Mouse (Mus musculus): Measurements from ENCODE around the gene Sorcs1. TPM values are rescaled to one million over a fixed set of nuclear protein-coding genes. Genes with fewer than 3 reads are reported as not detected.
A peak's percentile ranks its signal among the peaks of the same experiment; 100 is the strongest.

Gene Sorcs1
- polyA plus RNA-seq, 1 experiment: not detected

DNA sequence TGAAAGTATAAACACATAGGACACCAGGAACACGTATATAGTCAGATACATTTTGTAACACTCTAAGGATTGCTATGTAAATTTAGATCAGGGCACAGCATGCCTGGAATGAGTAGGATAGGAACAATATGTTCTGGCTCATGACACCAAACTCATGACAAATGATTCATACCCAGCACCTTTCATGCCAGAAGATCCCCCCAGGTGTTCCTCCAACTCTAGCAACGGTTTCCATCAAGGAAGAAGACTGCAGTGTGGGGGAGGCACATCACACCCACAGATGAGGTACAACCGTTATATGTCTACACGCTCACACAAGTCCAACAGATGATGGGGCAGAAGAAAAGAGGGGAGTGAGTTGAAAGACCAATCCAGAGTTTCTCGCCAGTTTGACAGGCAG, 3.5 kb downstream of the Sorcs1 start:
- Histone ChIP-seq H3K4me2 (ENCODE audit: low read depth) (no peak overlapping the region), H3K36me3 (ENCODE audit: control insufficient read depth, insufficient read depth) (no peaks in the 10 kb centered on the region), H3K4me3 (no peak overlapping the region), H3ac (ENCODE audit: control insufficient read depth, insufficient read length) (no peak overlapping the region), H3K27me3 (ENCODE audit: control insufficient read depth, insufficient read depth, insufficient read length) (no peaks in the 10 kb centered on the region), H3K79me2 (ENCODE audit: control insufficient read depth, insufficient read depth) (no peaks in the 10 kb centered on the region)
- TF ChIP-seq CEBPB (IDR thresholded peaks at IDR 0.05; ENCODE audit: insufficient read depth, poor library complexity, severe bottlenecking) (no peak), TCF3 (IDR thresholded peaks at IDR 0.05; ENCODE audit: insufficient read length, low read depth) (no peak), MYOG (IDR thresholded peaks at IDR 0.05; ENCODE audit: control insufficient read depth in 1 of 3, insufficient read depth in 1 of 3, insufficient read length in 2 of 3, low read depth in 2 of 3) (no peak), POLR2A (IDR thresholded peaks at IDR 0.05; ENCODE audit: insufficient read length, low read depth) (no peak), E2F4 (IDR thresholded peaks at IDR 0.05; ENCODE audit: insufficient read depth) (no peak), TCF12 (IDR thresholded peaks at IDR 0.05; ENCODE audit: insufficient read depth, poor library complexity, severe bottlenecking) (no peak), SRF (IDR thresholded peaks at IDR 0.05; ENCODE audit: control insufficient read depth, insufficient read length, low read depth) (no peak), POLR2AphosphoS2 (IDR thresholded peaks at IDR 0.05; ENCODE audit: insufficient read length, low read depth) (no peak), MAX (IDR thresholded peaks at IDR 0.05; ENCODE audit: low read depth) (no peak), USF1 (IDR thresholded peaks at IDR 0.05; ENCODE audit: low read depth) (no peak), REST (IDR thresholded peaks at IDR 0.05; ENCODE audit: insufficient read depth, insufficient read length) (no peak), MYOD1 (IDR thresholded peaks at IDR 0.05; ENCODE audit: control insufficient read depth in 1 of 3, insufficient read length in 2 of 3, low read depth in 2 of 3) (no peak)

DNA sequence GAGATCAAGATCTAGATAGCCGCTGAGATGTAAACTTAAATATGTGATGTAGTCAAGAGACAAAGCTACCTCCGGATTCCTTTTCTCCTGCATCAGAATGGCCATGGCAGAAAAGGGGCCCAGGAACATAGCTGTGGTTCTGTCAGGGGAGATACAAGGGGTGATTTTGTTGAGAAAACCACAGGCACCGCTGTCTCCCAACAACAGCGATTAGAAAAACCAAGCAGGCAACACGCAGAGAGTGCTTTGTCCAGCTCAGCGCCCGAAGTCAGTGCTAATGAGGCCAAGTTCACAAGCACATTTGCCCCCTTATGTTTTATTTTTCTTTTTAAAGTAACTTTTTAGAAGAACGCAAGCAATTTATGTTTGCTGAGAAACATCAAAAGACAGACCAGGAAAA, 10.9 kb downstream of the Sorcs1 start:
- no peak overlapping the region for H3ac ChIP-seq (ENCODE audit: control insufficient read depth, insufficient read length)
- no peak overlapping the region for H3K4me2 ChIP-seq (ENCODE audit: low read depth)
- TF ChIP-seq CEBPB (IDR thresholded peaks at IDR 0.05; ENCODE audit: insufficient read depth, poor library complexity, severe bottlenecking): no peak
- no peak for TF ChIP-seq REST (IDR thresholded peaks at IDR 0.05; ENCODE audit: insufficient read depth, insufficient read length)
- no peak for TF ChIP-seq E2F4 (IDR thresholded peaks at IDR 0.05; ENCODE audit: insufficient read depth)
- no peak for TF ChIP-seq TCF3 (IDR thresholded peaks at IDR 0.05; ENCODE audit: insufficient read length, low read depth)
- TF ChIP-seq POLR2A (IDR thresholded peaks at IDR 0.05; ENCODE audit: insufficient read length, low read depth): no peak
- TF ChIP-seq MAX (IDR thresholded peaks at IDR 0.05; ENCODE audit: low read depth): no peak
- no peak for TF ChIP-seq SRF (IDR thresholded peaks at IDR 0.05; ENCODE audit: control insufficient read depth, insufficient read length, low read depth)
- no peak for TF ChIP-seq USF1 (IDR thresholded peaks at IDR 0.05; ENCODE audit: low read depth)
- H3K4me3 ChIP-seq: no peak overlapping the region
- no peaks in the 10 kb centered on the region for H3K36me3 ChIP-seq (ENCODE audit: control insufficient read depth, insufficient read depth)
- H3K79me2 ChIP-seq (ENCODE audit: control insufficient read depth, insufficient read depth): no peaks in the 10 kb centered on the region
- H3K27me3 ChIP-seq (ENCODE audit: control insufficient read depth, insufficient read depth, insufficient read length): no peaks in the 10 kb centered on the region

DNA sequence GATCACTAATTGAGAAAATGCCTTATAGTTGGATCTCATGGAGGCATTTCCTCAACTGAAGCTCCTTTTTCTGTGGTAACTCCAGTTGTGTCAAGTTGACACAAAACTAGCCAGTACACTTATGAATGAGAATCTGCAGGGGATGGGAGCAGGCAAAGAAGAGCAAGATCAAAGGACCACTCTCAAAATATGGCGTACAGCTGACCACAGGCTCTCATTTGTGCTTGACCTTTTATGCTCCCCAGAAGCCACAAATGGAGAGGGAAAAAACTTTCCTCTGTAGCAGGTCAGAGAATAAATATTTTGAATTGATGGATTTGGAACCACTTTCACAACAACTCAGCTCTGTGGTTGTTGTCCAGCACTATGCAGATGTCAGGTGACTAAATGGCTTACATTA, 14.1 kb downstream of the Sorcs1 start:
- no peak overlapping the region for H3K4me3 ChIP-seq
- H3K27me3 ChIP-seq (ENCODE audit: control insufficient read depth, insufficient read depth, insufficient read length): no peaks in the 10 kb centered on the region
- no peak overlapping the region for H3K4me2 ChIP-seq (ENCODE audit: low read depth)
- TF ChIP-seq CEBPB (IDR thresholded peaks at IDR 0.05; ENCODE audit: insufficient read depth, poor library complexity, severe bottlenecking): no peak
- TF ChIP-seq USF1 (IDR thresholded peaks at IDR 0.05; ENCODE audit: low read depth): no peak
- no peak for TF ChIP-seq MYOD1 (IDR thresholded peaks at IDR 0.05; ENCODE audit: control insufficient read depth in 1 of 3, insufficient read length in 2 of 3, low read depth in 2 of 3)
- no peak for TF ChIP-seq TCF3 (IDR thresholded peaks at IDR 0.05; ENCODE audit: insufficient read length, low read depth)
- no peak for TF ChIP-seq TCF12 (IDR thresholded peaks at IDR 0.05; ENCODE audit: insufficient read depth, poor library complexity, severe bottlenecking)
- no peak for TF ChIP-seq MYOG (IDR thresholded peaks at IDR 0.05; ENCODE audit: control insufficient read depth in 1 of 3, insufficient read depth in 1 of 3, insufficient read length in 2 of 3, low read depth in 2 of 3)
- no peak for TF ChIP-seq MAX (IDR thresholded peaks at IDR 0.05; ENCODE audit: low read depth)
- TF ChIP-seq SRF (IDR thresholded peaks at IDR 0.05; ENCODE audit: control insufficient read depth, insufficient read length, low read depth): no peak
- no peak for TF ChIP-seq POLR2A (IDR thresholded peaks at IDR 0.05; ENCODE audit: insufficient read length, low read depth)
- H3K79me2 ChIP-seq (ENCODE audit: control insufficient read depth, insufficient read depth): no peaks in the 10 kb centered on the region
- no peak overlapping the region for H3ac ChIP-seq (ENCODE audit: control insufficient read depth, insufficient read length)
- H3K36me3 ChIP-seq (ENCODE audit: control insufficient read depth, insufficient read depth): no peaks in the 10 kb centered on the region

DNA sequence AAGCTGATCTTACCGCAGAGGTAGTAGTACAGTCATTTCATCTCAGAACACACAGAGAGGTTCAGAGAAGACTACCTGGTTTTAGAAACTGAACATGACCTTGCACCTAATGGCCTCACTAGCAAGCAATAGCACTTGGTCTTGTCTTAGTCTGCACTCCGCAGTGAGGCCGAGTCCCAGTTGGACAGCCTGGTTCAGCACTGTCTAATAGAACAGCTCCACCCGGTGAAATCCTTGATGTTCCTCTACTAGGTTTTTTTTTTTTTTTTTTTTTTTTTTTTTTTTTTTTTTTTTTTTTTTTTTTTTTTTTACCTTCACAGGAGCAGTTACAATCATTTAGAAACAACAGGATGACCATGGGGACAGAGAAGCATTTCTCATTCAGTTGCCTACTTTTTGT, 19.3 kb downstream of the Sorcs1 start:
- no peak overlapping the region for H3ac ChIP-seq (ENCODE audit: control insufficient read depth, insufficient read length)
- H3K27me3 ChIP-seq (ENCODE audit: control insufficient read depth, insufficient read depth, insufficient read length): no peaks in the 10 kb centered on the region
- H3K79me2 ChIP-seq (ENCODE audit: control insufficient read depth, insufficient read depth): no peaks in the 10 kb centered on the region
- no peaks in the 10 kb centered on the region for H3K36me3 ChIP-seq (ENCODE audit: control insufficient read depth, insufficient read depth)
- peak; percentile 66 for TF ChIP-seq REST (IDR thresholded peaks at IDR 0.05; ENCODE audit: insufficient read depth, insufficient read length)
- TF ChIP-seq MYOD1 (IDR thresholded peaks at IDR 0.05; ENCODE audit: control insufficient read depth in 1 of 3, insufficient read length in 2 of 3, low read depth in 2 of 3): no peak
- no peak for TF ChIP-seq POLR2A (IDR thresholded peaks at IDR 0.05; ENCODE audit: insufficient read length, low read depth)
- TF ChIP-seq E2F4 (IDR thresholded peaks at IDR 0.05; ENCODE audit: insufficient read depth): no peak
- TF ChIP-seq TCF12 (IDR thresholded peaks at IDR 0.05; ENCODE audit: insufficient read depth, poor library complexity, severe bottlenecking): no peak
- no peak for TF ChIP-seq CEBPB (IDR thresholded peaks at IDR 0.05; ENCODE audit: insufficient read depth, poor library complexity, severe bottlenecking)
- H3K4me3 ChIP-seq: no peak overlapping the region
- no peak overlapping the region for H3K4me2 ChIP-seq (ENCODE audit: low read depth)

DNA sequence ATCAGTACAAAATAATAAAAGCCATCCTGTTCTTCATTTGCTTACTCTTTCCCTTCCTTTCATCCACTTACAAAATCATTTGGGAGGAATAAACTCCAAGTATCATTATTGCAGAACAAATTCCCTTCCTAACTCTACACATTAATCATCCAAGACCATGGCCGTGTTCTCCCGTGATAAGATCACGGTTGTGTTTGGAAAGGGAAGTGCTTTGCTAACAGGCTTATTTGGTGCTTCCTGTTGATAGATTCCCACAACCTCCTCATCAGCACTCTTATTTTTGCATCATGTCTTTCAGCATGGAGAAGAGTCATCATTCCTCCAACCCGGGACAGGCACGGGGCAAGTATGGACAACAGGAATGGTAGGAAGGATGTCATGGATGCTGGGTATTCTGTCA, 25.7 kb downstream of the Sorcs1 start:
- no peaks in the 10 kb centered on the region for H3K79me2 ChIP-seq (ENCODE audit: control insufficient read depth, insufficient read depth)
- no peaks in the 10 kb centered on the region for H3K27me3 ChIP-seq (ENCODE audit: control insufficient read depth, insufficient read depth, insufficient read length)
- no peak for TF ChIP-seq USF1 (IDR thresholded peaks at IDR 0.05; ENCODE audit: low read depth)
- no peak for TF ChIP-seq POLR2A (IDR thresholded peaks at IDR 0.05; ENCODE audit: insufficient read length, low read depth)
- TF ChIP-seq MYOG (IDR thresholded peaks at IDR 0.05; ENCODE audit: control insufficient read depth in 1 of 3, insufficient read depth in 1 of 3, insufficient read length in 2 of 3, low read depth in 2 of 3): no peak
- no peak for TF ChIP-seq E2F4 (IDR thresholded peaks at IDR 0.05; ENCODE audit: insufficient read depth)
- TF ChIP-seq CEBPB (IDR thresholded peaks at IDR 0.05; ENCODE audit: insufficient read depth, poor library complexity, severe bottlenecking): no peak

More for the DNA sequence above, 25.7 kb downstream of the Sorcs1 start:
- H3K4me3 ChIP-seq: no peak overlapping the region
- no peak overlapping the region for H3ac ChIP-seq (ENCODE audit: control insufficient read depth, insufficient read length)
- H3K36me3 ChIP-seq (ENCODE audit: control insufficient read depth, insufficient read depth): no peaks in the 10 kb centered on the region
- no peak overlapping the region for H3K4me2 ChIP-seq (ENCODE audit: low read depth)

Data from myocyte (in vitro differentiated cells).